Mouse (Mus musculus) embryonic facial prominence, embryonic 10.5 days (tissue): Measurements from ENCODE around the gene Mlf2. TPM values are rescaled to one million over a fixed set of nuclear protein-coding genes. Genes with fewer than 3 reads are reported as not detected.
A peak's percentile ranks its signal among the peaks of the same experiment; 100 is the strongest.

Experiments used
- DNase-seq: peaks from one replicate; pipeline ENCODE4 v3.0.0-alpha.2; 2017; ENCODE audit warnings: low spot score
- H3K27ac ChIP-seq: fragments of 300-500 bp; sonication (generic); replicated peaks from 2 replicates; pipeline ENCODE4 v1.5.1; 2016; ENCODE audit warnings: mild to moderate bottlenecking
- H3K27me3 ChIP-seq: fragments of 300-500 bp; sonication (generic); replicated peaks from 2 replicates; pipeline ENCODE4 v1.6.1; 2016; ENCODE audit warnings: low read depth, mild to moderate bottlenecking; ENCODE audit not compliant: poor library complexity, severe bottlenecking
- H3K36me3 ChIP-seq: fragments of 300-500 bp; sonication (generic); replicated peaks from 2 replicates; pipeline ENCODE4 v1.6.1; 2016; ENCODE audit warnings: mild to moderate bottlenecking, moderate library complexity
- H3K4me1 ChIP-seq: fragments of 300-500 bp; sonication (generic); 2 replicates; pipeline ENCODE4 v1.6.1; 2016
- H3K4me3 ChIP-seq: fragments of 300-500 bp; sonication (generic); 2 replicates; pipeline ENCODE4 v1.5.1; 2016; ENCODE audit warnings: mild to moderate bottlenecking, moderate library complexity
- H3K9me3 ChIP-seq: fragments of 300-500 bp; sonication (generic); 2 replicates; pipeline ENCODE4 v1.6.1; 2016; ENCODE audit warnings: mild to moderate bottlenecking
- WGBS: fragments of 180-500 bp; shearing (Covaris S2); methylation state at CpG from one replicate; pipeline ENCODE4 v1.1.7; 2016; 5-methylcytosine and 5-hydroxymethylcytosine counted together
- polyA plus RNA-seq: library from polyadenylated mRNA; unstranded; fragments of >200 nt; fragmentation: Nextera tagmentation; extraction: Ambion mirVana; gene quantifications from 2 replicates; pipeline ENCODE4 v1.2.1, GENCODE M21; 2016

Gene Mlf2
- polyA plus RNA-seq, 1 experiment from 2014 or later = 390 TPM

DNA sequence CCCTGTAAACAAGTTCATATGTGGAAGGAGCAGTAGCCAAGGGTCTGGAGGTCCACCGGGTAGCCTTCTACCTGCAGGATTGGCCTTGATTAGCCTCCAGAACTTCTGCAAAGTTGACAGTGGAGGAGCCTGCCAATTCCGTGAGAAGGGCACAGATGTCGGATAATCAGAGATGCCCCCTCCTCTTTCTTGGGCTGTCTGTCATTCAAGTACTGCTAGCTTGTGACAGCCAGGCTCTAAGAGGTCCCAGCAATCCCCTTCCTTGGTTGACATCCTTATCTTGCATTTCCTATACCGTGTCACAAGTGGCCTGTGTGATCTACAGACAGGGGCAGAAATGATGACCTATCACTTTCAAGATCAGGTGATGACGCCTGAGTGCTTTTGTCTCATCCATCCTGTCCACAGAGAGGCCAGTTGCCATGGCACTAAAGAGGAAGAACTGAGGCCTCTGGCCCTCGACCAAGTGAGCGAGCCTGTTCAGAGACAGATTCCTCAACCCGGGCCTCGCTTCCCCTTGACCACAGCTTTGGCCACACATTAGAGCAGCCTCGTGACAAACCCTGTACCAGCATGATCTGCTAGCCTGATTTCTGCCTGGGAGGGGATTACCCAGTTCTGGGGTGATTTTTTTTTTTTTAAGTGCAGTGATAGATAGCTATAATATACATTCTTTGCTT is 30.2 kb upstream of the Mlf2 start:
- Histone ChIP-seq H3K4me1 (peaks cover 24% of the 10 kb centered on the region), H3K27me3 (no peaks in the 10 kb centered on the region), H3K36me3 (no peaks in the 10 kb centered on the region), H3K4me3 (no peak overlapping the region), H3K9me3 (no peaks in the 10 kb centered on the region), H3K27ac (no peak overlapping the region)
- DNase-seq = no peak
- 67% methylated on average over 10 of the region's 10 CpGs for WGBS

DNA sequence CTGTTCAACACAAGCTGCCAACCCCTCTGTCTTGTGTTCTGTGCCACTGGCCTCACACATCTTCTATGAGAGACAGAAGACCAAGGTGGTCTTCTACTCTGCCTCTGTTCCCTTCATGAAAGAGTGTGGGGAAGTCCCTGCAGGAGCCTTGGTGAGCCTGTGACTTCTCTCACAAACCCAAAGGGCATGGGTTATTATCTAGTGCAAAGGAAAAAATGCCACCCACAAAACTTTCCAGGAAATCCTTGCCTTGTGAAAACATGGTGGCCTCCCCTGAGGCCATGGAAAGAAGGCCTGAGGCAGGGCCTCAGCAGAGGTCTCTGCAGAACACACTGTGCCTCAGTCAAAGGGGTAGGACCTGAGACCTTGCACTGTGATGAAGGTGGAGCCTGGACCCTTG is 29.3 kb upstream of the Mlf2 start:
- Histone ChIP-seq H3K36me3 (no peaks in the 10 kb centered on the region), H3K4me1 (peaks cover 24% of the 10 kb centered on the region), H3K27me3 (no peaks in the 10 kb centered on the region), H3K9me3 (no peaks in the 10 kb centered on the region), H3K4me3 (no peak overlapping the region), H3K27ac (no peak overlapping the region; the same call in 1 of the 2 replicates)
- DNase-seq = no peak

DNA sequence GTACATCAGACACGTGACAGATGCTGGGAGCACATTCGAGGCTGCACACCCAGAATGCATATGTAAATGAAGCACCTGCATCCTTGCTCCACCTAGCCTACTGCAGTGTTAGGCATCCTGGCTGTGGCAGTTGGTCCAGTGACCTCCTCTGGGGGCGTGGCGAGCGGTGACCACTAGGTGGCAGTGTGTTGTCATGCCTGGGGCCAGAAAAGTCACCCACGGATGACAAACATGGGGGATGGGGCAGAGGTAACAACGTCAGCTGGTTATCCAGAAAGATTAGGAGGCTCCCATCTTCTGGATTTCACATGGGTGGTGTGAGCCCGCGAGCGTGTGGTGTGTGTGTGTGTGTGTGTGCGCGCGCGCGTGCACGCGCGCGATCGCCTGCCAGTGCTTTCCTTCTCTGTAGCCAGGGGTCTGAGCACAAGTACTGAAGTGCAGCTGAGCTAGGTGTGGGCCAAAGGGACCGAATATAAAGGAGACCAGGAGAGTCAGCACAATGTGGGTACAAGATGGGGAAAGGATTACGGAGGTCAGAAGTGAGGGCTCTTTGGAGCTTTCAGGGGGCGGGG is 27.5 kb upstream of the Mlf2 start:
- DNase-seq = peak; percentile 95
- under 1% methylated on average over 23 of the region's 23 CpGs for WGBS
- H3K4me1 ChIP-seq = peaks cover 24% of the 10 kb centered on the region
- peak overlapping the region; percentile 65 for H3K4me3 ChIP-seq
- peak overlapping the region; percentile 98 for H3K27ac ChIP-seq
- no peaks in the 10 kb centered on the region for H3K9me3 ChIP-seq
- no peaks in the 10 kb centered on the region for H3K36me3 ChIP-seq
- H3K27me3 ChIP-seq = peaks cover 12% of the 10 kb centered on the region

DNA sequence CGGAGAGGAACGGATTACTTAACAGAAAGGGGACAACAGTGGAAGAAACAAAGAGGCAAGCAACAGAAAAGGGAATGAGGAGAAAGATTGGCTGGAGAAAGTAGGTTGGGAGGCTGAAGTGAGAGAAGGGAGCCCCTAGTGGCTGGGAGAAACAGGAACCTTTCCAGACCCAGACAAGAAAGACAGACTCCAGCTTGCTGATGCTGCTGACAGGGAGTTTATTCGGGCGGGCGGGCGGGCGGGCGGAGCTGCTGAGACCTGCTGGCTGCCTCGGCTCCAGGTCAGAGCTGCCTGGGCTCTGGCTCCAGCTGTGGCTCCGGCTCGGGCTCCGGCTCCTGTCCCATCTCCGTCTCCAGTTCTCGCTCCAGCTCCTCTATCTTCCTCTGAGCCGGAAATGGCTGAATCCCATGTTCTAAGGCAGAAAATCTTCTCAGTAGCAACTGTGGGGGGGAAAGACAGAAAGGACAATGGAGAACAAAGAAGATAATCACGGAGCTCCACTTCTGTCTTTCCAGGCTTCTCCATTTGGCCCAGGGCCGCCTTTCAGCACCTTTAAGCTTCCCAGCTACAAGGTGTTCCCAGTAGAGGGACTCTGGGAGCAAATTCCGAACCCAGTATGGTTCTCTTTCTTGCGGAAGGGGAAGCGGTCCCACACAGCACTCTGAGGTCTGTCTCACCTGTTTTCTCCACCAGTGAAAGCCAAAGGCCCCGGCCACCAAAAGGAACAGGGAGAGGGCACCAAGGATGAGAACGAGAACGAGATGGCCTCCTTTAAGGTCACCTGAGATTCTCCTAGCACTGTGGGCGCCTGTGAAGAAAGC is 26.8 kb upstream of the Mlf2 start:
- Histone ChIP-seq H3K9me3 (no peaks in the 10 kb centered on the region), H3K27ac (peak overlapping the region; percentile 98), H3K27me3 (peaks cover 19% of the 10 kb centered on the region), H3K4me3 (peak overlapping the region; percentile 65), H3K36me3 (no peaks in the 10 kb centered on the region), H3K4me1 (peaks cover 24% of the 10 kb centered on the region)
- 6% methylated on average over 24 of the region's 24 CpGs for WGBS
- peak; percentile 85 for DNase-seq

DNA sequence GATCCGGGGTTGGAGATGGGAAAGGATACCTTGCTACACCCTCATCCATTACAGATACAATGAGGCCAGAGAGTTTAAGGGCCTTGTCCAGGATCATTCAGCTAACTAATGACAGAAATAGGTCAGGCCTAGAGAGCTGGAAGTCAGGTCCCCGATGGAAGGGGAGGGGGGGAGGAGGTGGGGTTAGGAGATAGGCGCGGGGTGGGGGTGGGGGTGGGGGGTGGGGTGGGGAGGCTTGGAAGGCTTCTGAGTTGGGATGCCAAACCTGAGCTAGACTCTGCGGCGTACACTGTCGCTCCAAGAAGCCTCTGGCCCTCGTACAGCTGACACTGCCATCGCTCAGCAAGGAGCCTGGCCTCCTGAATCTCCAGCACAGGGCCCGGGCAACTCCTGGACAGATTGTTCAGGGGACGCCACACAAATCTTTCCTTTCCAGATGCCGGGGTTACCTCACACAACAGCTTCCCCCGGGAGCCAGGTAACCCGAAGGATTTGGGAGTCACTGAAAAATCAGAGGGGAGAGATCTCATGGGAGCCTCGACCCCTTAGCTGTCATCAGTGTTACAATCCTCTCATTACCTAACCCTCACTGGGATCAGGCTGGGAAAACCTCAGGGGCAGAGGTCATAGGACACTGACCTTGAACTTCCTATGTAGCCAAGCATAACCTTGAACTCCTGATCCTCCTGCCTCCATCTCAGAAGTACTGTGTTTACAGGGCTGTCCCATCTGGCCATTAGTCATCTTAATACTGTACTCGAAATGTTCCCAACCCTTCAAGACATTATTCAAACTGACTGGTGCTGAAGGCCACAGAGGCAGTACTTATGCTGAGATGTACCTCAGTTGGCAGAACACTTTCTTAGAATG is 26.0 kb upstream of the Mlf2 start:
- Histone ChIP-seq H3K4me1 (peaks cover 32% of the 10 kb centered on the region), H3K27ac (peak overlapping the region; percentile 98), H3K36me3 (no peaks in the 10 kb centered on the region), H3K9me3 (no peaks in the 10 kb centered on the region), H3K4me3 (peak overlapping the region; percentile 65), H3K27me3 (peaks cover 28% of the 10 kb centered on the region)
- 25% methylated on average over 16 of the region's 16 CpGs for WGBS
- no peak for DNase-seq

DNA sequence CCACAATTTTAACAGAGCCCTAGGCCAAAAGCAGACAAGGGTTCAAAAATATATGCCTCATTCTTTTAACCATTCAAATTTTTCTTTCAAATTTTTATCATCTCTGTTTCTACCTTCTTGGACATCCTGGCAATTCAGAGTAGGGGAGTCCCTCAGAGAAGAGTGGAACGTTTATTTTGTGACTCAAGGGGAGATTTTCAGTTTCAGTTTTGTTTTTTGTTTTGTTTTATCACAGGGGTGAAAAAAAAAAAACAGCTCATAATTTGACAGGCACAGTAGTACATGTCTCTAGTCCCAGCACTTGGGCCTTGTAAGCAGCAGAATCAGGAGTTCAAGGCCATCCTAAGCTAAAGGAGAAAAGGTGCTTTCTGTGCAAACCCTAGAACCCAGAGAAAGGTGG is 23.4 kb upstream of the Mlf2 start:
- DNase-seq = no peak
- Histone ChIP-seq H3K9me3 (no peaks in the 10 kb centered on the region), H3K27me3 (peaks cover 51% of the 10 kb centered on the region), H3K27ac (no peak overlapping the region), H3K36me3 (peaks cover 5% of the 10 kb centered on the region), H3K4me3 (no peak overlapping the region), H3K4me1 (peaks cover 50% of the 10 kb centered on the region)
- WGBS = 86% methylated on average over 1 of the region's 1 CpGs

DNA sequence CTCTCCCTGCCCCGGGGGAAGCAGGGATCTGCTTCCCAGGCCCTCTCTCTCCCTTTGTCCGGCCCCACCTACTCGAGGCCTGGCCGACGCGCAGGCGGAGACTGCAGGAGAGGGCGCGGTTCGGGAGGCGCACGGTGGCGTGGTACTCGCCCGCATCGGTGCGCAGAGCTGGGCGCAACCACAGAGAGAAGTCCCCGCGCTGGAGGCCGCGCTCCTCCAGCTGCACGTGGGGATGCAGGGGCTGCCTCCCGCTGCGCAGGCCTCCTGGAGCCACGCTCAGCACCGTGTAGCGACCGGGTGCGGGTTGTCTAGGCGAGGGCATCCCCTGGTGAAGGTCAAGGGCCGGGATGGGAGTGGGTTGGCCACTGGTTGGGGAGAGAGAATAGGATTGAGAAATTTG is 21.2 kb upstream of the Mlf2 start:
- Histone ChIP-seq H3K9me3 (no peaks in the 10 kb centered on the region), H3K4me3 (peak overlapping the region; percentile 51), H3K36me3 (peaks cover 27% of the 10 kb centered on the region), H3K27me3 (peaks cover 51% of the 10 kb centered on the region), H3K27ac (peak overlapping the region; percentile 83), H3K4me1 (peaks cover 50% of the 10 kb centered on the region)
- peak; percentile 59 for DNase-seq
- 3% methylated on average over 32 of the region's 32 CpGs for WGBS

DNA sequence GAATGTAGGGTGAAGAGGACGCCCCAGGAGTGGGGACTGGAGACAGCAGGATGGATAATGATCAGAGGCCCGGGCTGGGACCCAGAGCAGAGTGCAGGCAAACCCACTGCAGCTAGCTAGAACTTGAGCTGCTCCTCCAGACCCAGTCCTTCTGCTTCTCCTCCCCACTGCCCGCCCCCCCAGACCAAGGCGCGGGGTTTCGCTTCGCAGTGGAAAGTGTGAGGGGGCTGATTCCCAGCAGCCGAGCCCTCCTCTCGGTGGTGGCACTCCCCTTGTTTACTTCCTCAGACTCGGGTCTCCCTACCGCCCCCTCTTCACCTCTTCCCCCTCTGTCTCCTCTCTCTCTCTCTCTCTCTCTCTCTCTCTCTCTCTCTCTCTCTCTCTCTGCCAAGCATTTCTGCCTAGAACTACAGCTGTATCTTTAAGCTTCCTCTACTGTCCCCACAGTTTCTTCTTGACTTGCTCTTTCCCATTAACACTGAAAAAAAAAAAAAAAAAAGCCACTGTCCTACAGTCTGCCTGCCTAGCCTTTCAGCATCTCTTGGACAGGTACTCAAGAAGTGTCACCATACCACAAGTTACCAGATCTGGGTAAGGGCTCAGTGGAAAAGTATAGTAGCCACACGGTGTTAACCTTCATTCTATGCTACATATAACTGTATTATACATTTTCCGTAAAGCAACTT is 19.5 kb upstream of the Mlf2 start, which contains the start of gene Lag3:
Lag3 (minus strand) TSS at position 173 of the 686 bp plus-strand sequence.
- 17% methylated on average over 13 of the region's 13 CpGs for WGBS
- Histone ChIP-seq H3K4me3 (peak within 1 kb of the TSS; percentile 14; the same call in 1 of the 2 replicates), H3K27ac (peak within 1 kb of the TSS; percentile 12), H3K27me3 (peaks cover 51% of the 10 kb centered on the region), H3K9me3 (no peaks in the 10 kb centered on the region), H3K4me1 (peaks cover 60% of the 10 kb centered on the region), H3K36me3 (peaks cover 36% of the 10 kb centered on the region)
- peak; percentile 25 for DNase-seq

DNA sequence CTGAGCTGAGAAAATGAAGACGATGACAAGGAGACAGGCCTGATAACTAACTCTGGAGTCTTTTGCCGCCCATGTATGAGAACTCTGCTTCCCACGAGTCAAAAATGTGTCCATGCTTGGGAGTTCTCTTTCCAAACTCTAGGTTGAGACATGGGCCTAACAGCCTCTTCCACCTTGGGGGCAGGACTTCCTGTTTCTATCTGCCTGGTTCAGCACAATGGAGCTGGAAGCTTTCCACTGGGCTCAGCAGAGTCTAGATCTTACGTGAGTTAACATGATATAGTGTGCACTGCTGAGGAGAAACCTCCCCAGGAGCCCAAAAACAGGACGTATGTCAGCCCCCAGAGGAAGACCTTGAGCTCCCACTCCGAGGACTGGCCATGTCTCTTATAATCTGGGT is 18.0 kb upstream of the Mlf2 start:
- DNase-seq = no peak
- H3K27ac ChIP-seq = peak overlapping the region; percentile 41; the same call in 1 of the 2 replicates
- WGBS = 73% methylated on average over 6 of the region's 6 CpGs
- H3K9me3 ChIP-seq = no peaks in the 10 kb centered on the region
- peaks cover 36% of the 10 kb centered on the region for H3K36me3 ChIP-seq
- peaks cover 65% of the 10 kb centered on the region for H3K4me1 ChIP-seq
- peaks cover 43% of the 10 kb centered on the region for H3K27me3 ChIP-seq
- no peak overlapping the region for H3K4me3 ChIP-seq

DNA sequence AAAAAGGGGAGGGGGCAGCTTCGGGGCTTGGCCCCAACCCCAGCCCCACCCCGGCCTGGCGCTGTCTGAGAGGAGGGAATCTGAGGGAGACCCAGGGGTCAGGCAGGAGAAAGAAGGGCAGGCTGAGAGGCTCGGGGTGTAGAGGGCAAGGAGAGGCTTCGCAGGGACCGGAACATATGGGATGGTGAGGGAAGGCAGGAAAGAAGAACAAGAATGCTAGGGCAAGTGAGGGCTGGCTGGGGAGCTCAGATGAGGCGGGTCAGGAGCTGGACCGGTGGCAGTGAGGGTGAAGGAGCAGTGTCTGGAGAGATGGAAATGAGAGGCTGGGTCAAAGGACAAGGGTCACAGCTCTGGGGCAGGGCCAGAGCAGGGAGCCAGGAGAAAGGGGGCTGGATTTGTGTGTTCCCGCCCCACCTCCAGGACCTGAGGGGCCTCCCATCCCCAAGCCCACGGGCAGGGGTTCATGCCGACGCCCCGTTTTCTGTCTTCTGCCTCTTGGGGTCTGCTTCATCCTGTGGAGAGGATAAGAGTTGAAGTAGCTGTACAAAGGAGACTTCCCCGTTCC is 17.4 kb upstream of the Mlf2 start:
- peak overlapping the region; percentile 41 for H3K27ac ChIP-seq

DNA sequence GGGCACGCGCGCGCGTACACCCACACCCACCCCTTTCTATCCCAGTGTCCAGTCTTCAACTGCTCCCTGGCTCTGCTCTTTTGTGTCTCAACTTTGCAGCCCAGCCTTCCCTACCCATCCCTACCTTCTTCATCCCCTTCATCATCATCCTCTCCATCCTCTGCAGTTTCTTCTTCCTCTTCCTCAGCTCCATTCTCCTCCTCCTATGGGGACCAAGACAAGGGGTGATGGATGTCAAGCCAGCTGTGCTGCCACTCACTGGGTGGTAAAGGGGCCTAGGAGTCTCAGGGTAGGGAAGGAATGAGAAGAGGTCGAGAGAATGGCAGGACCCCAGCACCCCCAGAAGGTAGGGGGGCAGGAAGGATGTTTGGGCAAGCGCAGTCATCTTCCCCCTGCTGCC is 16.7 kb upstream of the Mlf2 start:
- Histone ChIP-seq H3K36me3 (peaks cover 36% of the 10 kb centered on the region), H3K27ac (peak overlapping the region; percentile 100), H3K4me1 (peaks cover 78% of the 10 kb centered on the region), H3K4me3 (peak overlapping the region; percentile 92), H3K27me3 (peaks cover 30% of the 10 kb centered on the region), H3K9me3 (no peaks in the 10 kb centered on the region)
- WGBS = 82% methylated on average over 7 of the region's 7 CpGs
- DNase-seq = no peak

More for the DNA sequence above, 17.4 kb upstream of the Mlf2 start:
- Histone ChIP-seq H3K4me3 (peak overlapping the region; percentile 25; the same call in 1 of the 2 replicates), H3K36me3 (peaks cover 36% of the 10 kb centered on the region), H3K27me3 (peaks cover 37% of the 10 kb centered on the region), H3K9me3 (no peaks in the 10 kb centered on the region), H3K4me1 (peaks cover 71% of the 10 kb centered on the region)
- DNase-seq = no peak
- WGBS = 58% methylated on average over 14 of the region's 14 CpGs
